Mouse (Mus musculus) cortical plate, adult 2 months (tissue): Measurements from ENCODE around the gene Nav1.

Experiments
- CTCF ChIP-seq: fragments of 200-500 bp; IDR thresholded peaks from 2 replicates; pipeline ENCODE4 v1.5.1; 2011; ENCODE audit warnings: mild to moderate bottlenecking, control low read depth, low read length; ENCODE audit not compliant: insufficient read depth; ENCODE audit errors: extremely low read depth
- POLR2A ChIP-seq: fragments of 200-500 bp; IDR thresholded peaks from 2 replicates; pipeline ENCODE4 v1.6.1; 2011; ENCODE audit warnings: mild to moderate bottlenecking, low read length, control low read depth; ENCODE audit not compliant: insufficient read depth; ENCODE audit errors: extremely low read depth

- no peak for TF ChIP-seq CTCF
- TF ChIP-seq POLR2A, result no peak
Measured at GRCm38 (mm10) chr1:135534070-135534469, 73.0 kb downstream of the Nav1 start.
